ENCODE assay signal across 29 mouse cellular contexts in the genomic region with DNA sequence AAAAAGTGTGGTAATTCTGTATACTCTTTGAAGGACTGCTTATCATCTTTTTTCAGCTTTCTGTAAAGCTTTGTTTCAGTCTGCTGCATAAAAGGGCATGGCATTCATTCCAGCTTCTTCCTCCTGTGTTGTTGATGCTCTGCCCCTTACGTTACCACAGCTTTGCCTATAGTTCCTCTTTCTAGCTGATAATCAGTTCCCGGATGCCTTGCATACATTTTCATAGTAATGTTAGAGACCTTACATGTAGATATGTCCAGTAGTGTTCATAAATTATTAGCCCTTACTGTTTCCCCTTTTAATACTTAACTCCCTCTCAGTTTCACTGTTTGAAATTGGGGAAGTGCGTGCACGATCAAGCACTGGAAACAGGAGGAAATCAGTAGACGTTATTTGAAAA.
DNase-seq lines count a peak whose midpoint lies in the region; ATAC-seq and TF ChIP-seq lines count a peak whose summit lies in the region.
"Had no signal": no experiment of that assay in that cellular context is flagged by ENCODE, and none has a peak within 500 bp of the region (broad histone marks: within the 10 kb centered on the region; RNA-seq: fewer than 3 reads in every experiment).

No protein-coding gene starts in this region.

- TF ChIP-seq CTCF in lung, postnatal 0 days (IDR thresholded peaks at IDR 0.05), result no peak

- H3K36me3 ChIP-seq in lung, postnatal 0 days (ENCODE audit: insufficient read depth, low read length), result peaks cover 25% of the 10 kb centered on the region

- WGBS in lung, postnatal 0 days, result 73% methylated on average over 5 of the region's 5 CpGs

- no peak for ATAC-seq in lung, postnatal 0 days
- ATAC-seq in megakaryocyte, adult 5-6 weeks (ENCODE audit: poor library complexity, severe bottlenecking), result peak; percentile 92
- ATAC-seq in frontal cortex, adult (ENCODE audit: low TSS enrichment), result no peak
- ATAC-seq: liver, embryonic 12.5 days had no signal

- TF ChIP-seq EP300 in lung, postnatal 0 days (IDR thresholded peaks at IDR 0.05), result no peak

- no peak overlapping the region for H3K4me2 ChIP-seq in lung, postnatal 0 days (replicated peaks; ENCODE audit: low read depth, low read length)
- H3K4me2 ChIP-seq: embryonic facial prominence, embryonic 13.5 days; forebrain, embryonic 12.5 days; heart, embryonic 12.5 days; hindbrain, embryonic 13.5 days; limb, embryonic 13.5 days; liver, embryonic 12.5 days; midbrain, embryonic 11.5 days; neural tube, embryonic 15.5 days had no signal

- H3K9me3 ChIP-seq in lung, postnatal 0 days (ENCODE audit: low read length), result no peaks in the 10 kb centered on the region
- H3K9me3 ChIP-seq: embryonic facial prominence, embryonic 13.5 days; forebrain, embryonic 12.5 days; heart, embryonic 12.5 days; hindbrain, embryonic 13.5 days; limb, embryonic 13.5 days; liver, embryonic 12.5 days; neural tube, embryonic 15.5 days had no signal

- peak; percentile 23 for DNase-seq in lung, postnatal 0 days (ENCODE audit: low spot score)
- DNase-seq in lung, postnatal 14 days, result no peak
- DNase-seq in MEL-GATA-1-ER (ENCODE audit: extremely low read depth, low read depth), result peak; percentile 97
- peak; percentile 10 for DNase-seq in skeletal muscle tissue, adult 2 months (ENCODE audit: low read depth, low spot score)
- no peak for DNase-seq in frontal cortex, postnatal 14 days (ENCODE audit: low spot score in 2 of 2)
- no peak for DNase-seq in thymus, postnatal 4 days
- DNase-seq: adrenal gland, postnatal 36 days; cerebellum, adult 11 months; cerebellum, postnatal 10 days; embryo, embryonic 11 days; gastrocnemius, postnatal 10 days; heart, adult 11 months; heart, postnatal 10 days; kidney, adult 8-10 months; kidney, postnatal 4 days; lung, adult 18-20 months; spleen, adult 18-20 months; thymus, postnatal 36 days had no signal

- no peak overlapping the region for H3K27ac ChIP-seq in lung, postnatal 0 days (ENCODE audit: low read length)
- H3K27ac ChIP-seq: embryonic facial prominence, embryonic 13.5 days; forebrain, embryonic 12.5 days; hindbrain, embryonic 13.5 days; limb, embryonic 13.5 days; liver, embryonic 12.5 days; neural tube, embryonic 15.5 days had no signal

- no peaks in the 10 kb centered on the region for H3K27me3 ChIP-seq in lung, postnatal 0 days (replicated peaks; ENCODE audit: insufficient read depth, low read length)
- H3K27me3 ChIP-seq: embryonic facial prominence, embryonic 13.5 days; forebrain, embryonic 12.5 days; heart, embryonic 12.5 days; hindbrain, embryonic 13.5 days; limb, embryonic 13.5 days; liver, embryonic 12.5 days; neural tube, embryonic 15.5 days had no signal

- H3K9ac ChIP-seq in lung, postnatal 0 days (replicated peaks; ENCODE audit: low read depth), result no peak overlapping the region
- H3K9ac ChIP-seq: embryonic facial prominence, embryonic 13.5 days; forebrain, embryonic 12.5 days; heart, embryonic 12.5 days; hindbrain, embryonic 13.5 days; limb, embryonic 13.5 days; liver, embryonic 12.5 days; neural tube, embryonic 15.5 days had no signal

- no peaks in the 10 kb centered on the region for H3K4me1 ChIP-seq in lung, postnatal 0 days (ENCODE audit: insufficient read depth, low read depth, low read length)
- H3K4me1 ChIP-seq: embryonic facial prominence, embryonic 13.5 days; heart, embryonic 12.5 days; liver, embryonic 12.5 days; neural tube, embryonic 15.5 days had no signal

- H3K4me3 ChIP-seq in lung, postnatal 0 days (ENCODE audit: low read depth, low read length), result no peak overlapping the region
- H3K4me3 ChIP-seq: embryonic facial prominence, embryonic 13.5 days; erythroblast, embryonic 14.5 days; forebrain, embryonic 12.5 days; heart, embryonic 12.5 days; hindbrain, embryonic 13.5 days; limb, embryonic 13.5 days; liver, embryonic 12.5 days; neural tube, embryonic 15.5 days had no signal

Comparison
In these comparisons a context has a peak if more than half of its experiments do, and no peak if none do; other contexts are left out.
1. DNase-seq: peak in lung, postnatal 0 days (single experiment), MEL-GATA-1-ER (single experiment) and skeletal muscle tissue, adult 2 months (single experiment); none in lung, postnatal 14 days (single experiment), frontal cortex, postnatal 14 days (0 of 2) and thymus, postnatal 4 days (single experiment).